Mouse (Mus musculus): ENCODE measurements at regions not wholly inside any gene's neighbourhood (a gene's known extent, or its start where the extent isn't known, plus 50 kb on each side); places are given as distances from the start of the nearest gene placed in this dataset.
A peak's percentile ranks its signal among the peaks of the same experiment; 100 is the strongest.

- Histone ChIP-seq H3K9me3 (replicated peaks; ENCODE audit: low read length) (no peaks in the 10 kb centered on the region), H3K27ac (ENCODE audit: insufficient read depth, low read depth) (no peak overlapping the region), H3K4me2 (ENCODE audit: insufficient read depth, low read depth, poor library complexity, severe bottlenecking) (no peak overlapping the region), H3K4me3 (replicated peaks in 1 of 3; ENCODE audit: low read depth in 2 of 3, low read length in 2 of 3, poor library complexity in 1 of 3) (no peak overlapping the region), H3K27me3 (replicated peaks) (no peaks in the 10 kb centered on the region), H3K79me2 (replicated peaks; ENCODE audit: control insufficient read depth, extremely low read depth, insufficient read depth, poor library complexity, severe bottlenecking) (no peaks in the 10 kb centered on the region), H3K9ac (ENCODE audit: insufficient read depth, low read depth) (no peak overlapping the region), H3K36me3 (replicated peaks in 1 of 2; ENCODE audit: control insufficient read depth in 1 of 2, insufficient read depth in 1 of 2, low read length in 1 of 2) (no peaks in the 10 kb centered on the region), H3K4me1 (ENCODE audit: control insufficient read depth in 1 of 2, insufficient read depth in 2 of 2) (peaks cover 0 to 10% of the 10 kb centered on the region in 2 experiments; a peak in 2 of 4 replicates)
- in situ Hi-C loops (cut with MboI; ENCODE audit: low pct_ligation_motif_present, low pct_unique_long_range_greater_than_20kb, low sequenced_read_pairs) (no loop called here), dilution Hi-C loops (cut with MboI; ENCODE audit: extremely low pct_ligation_motif_present, extremely low pct_unique_long_range_greater_than_20kb, low sequenced_read_pairs) (no loop called here)
- DNase-seq (ENCODE audit: extremely low read depth) = no peak
- TF ChIP-seq SMC3 (IDR thresholded peaks at IDR 0.05; ENCODE audit: low read depth, low read length) (0 out of 2 replicates have a peak, but pooled peaks have one; percentile 3), EP300 (IDR thresholded peaks at IDR 0.05; ENCODE audit: low read length) (no peak)
Observed at GRCm38 (mm10) chr5:64581461-64581860, 221.7 kb upstream of the Klf3 start.

- Histone ChIP-seq H3K4me2 (ENCODE audit: insufficient read depth, low read depth, poor library complexity, severe bottlenecking) (no peak overlapping the region), H3K27ac (ENCODE audit: insufficient read depth, low read depth) (no peak overlapping the region), H3K4me3 (replicated peaks in 1 of 3; ENCODE audit: low read depth in 2 of 3, low read length in 2 of 3, poor library complexity in 1 of 3) (no peak overlapping the region), H3K27me3 (replicated peaks) (no peaks in the 10 kb centered on the region), H3K4me1 (ENCODE audit: control insufficient read depth in 1 of 2, insufficient read depth in 2 of 2) (peaks cover 0 to 10% of the 10 kb centered on the region in 2 experiments; a peak in 2 of 4 replicates), H3K9me3 (replicated peaks; ENCODE audit: low read length) (peaks cover 1% of the 10 kb centered on the region), H3K9ac (ENCODE audit: insufficient read depth, low read depth) (no peak overlapping the region), H3K79me2 (replicated peaks; ENCODE audit: control insufficient read depth, extremely low read depth, insufficient read depth, poor library complexity, severe bottlenecking) (no peaks in the 10 kb centered on the region), H3K36me3 (replicated peaks in 1 of 2; ENCODE audit: control insufficient read depth in 1 of 2, insufficient read depth in 1 of 2, low read length in 1 of 2) (no peaks in the 10 kb centered on the region)
- DNase-seq (ENCODE audit: extremely low read depth) = no peak
- in situ Hi-C loops (cut with MboI; ENCODE audit: low pct_ligation_motif_present, low pct_unique_long_range_greater_than_20kb, low sequenced_read_pairs) = no loop called here
- dilution Hi-C loops (cut with MboI; ENCODE audit: extremely low pct_ligation_motif_present, extremely low pct_unique_long_range_greater_than_20kb, low sequenced_read_pairs) = no loop called here
- TF ChIP-seq SMC3 (IDR thresholded peaks at IDR 0.05; ENCODE audit: low read depth, low read length) (no peak), ZKSCAN1 (IDR thresholded peaks at IDR 0.05; ENCODE audit: borderline replicate concordance, low read depth, low read length) (no peak), MAX (IDR thresholded peaks at IDR 0.05; ENCODE audit: low read length) (no peak), PAX5 (IDR thresholded peaks at IDR 0.05; ENCODE audit: low read length) (no peak), IRF4 (IDR thresholded peaks at IDR 0.05; ENCODE audit: low read depth, low read length) (no peak)
Observed at GRCm38 (mm10) chr5:64582031-64582430, 221.2 kb upstream of the Klf3 start.

GRCm38 (mm10) chr5:64584308-64584707, 218.9 kb upstream of the Klf3 start:
- Histone ChIP-seq H3K36me3 (replicated peaks in 1 of 2; ENCODE audit: control insufficient read depth in 1 of 2, insufficient read depth in 1 of 2, low read length in 1 of 2) (no peaks in the 10 kb centered on the region), H3K4me3 (replicated peaks in 1 of 3; ENCODE audit: low read depth in 2 of 3, low read length in 2 of 3, poor library complexity in 1 of 3) (no peak overlapping the region), H3K9me3 (replicated peaks; ENCODE audit: low read length) (peaks cover 2% of the 10 kb centered on the region), H3K4me1 (ENCODE audit: control insufficient read depth in 1 of 2, insufficient read depth in 2 of 2) (peaks cover 0 to 6% of the 10 kb centered on the region in 2 experiments; a peak in 2 of 4 replicates), H3K4me2 (ENCODE audit: insufficient read depth, low read depth, poor library complexity, severe bottlenecking) (no peak overlapping the region), H3K9ac (ENCODE audit: insufficient read depth, low read depth) (no peak overlapping the region), H3K79me2 (replicated peaks; ENCODE audit: control insufficient read depth, extremely low read depth, insufficient read depth, poor library complexity, severe bottlenecking) (no peaks in the 10 kb centered on the region), H3K27ac (ENCODE audit: insufficient read depth, low read depth) (no peak overlapping the region), H3K27me3 (replicated peaks) (no peaks in the 10 kb centered on the region)
- in situ Hi-C loops (cut with MboI; ENCODE audit: low pct_ligation_motif_present, low pct_unique_long_range_greater_than_20kb, low sequenced_read_pairs) (no loop called here), dilution Hi-C loops (cut with MboI; ENCODE audit: extremely low pct_ligation_motif_present, extremely low pct_unique_long_range_greater_than_20kb, low sequenced_read_pairs) (no loop called here)
- DNase-seq (ENCODE audit: extremely low read depth) = no peak
- TF ChIP-seq E2F4 (IDR thresholded peaks at IDR 0.05; ENCODE audit: insufficient replicate concordance, low read depth, low read length) (no peak), NELFE (IDR thresholded peaks at IDR 0.05; ENCODE audit: low read depth, low read length) (no peak), ELF1 (IDR thresholded peaks at IDR 0.05; ENCODE audit: low read depth, low read length) (no peak)

Data from CH12.LX (cell line).